Mouse (Mus musculus): ENCODE data around the gene Ankfn1. TPM values are rescaled to one million over a fixed set of nuclear protein-coding genes. Genes with fewer than 3 reads are reported as not detected.

The Ankfn1 gene
- polyA plus RNA-seq, 1 experiment from 2014 or later, result 2.1 TPM

DNA sequence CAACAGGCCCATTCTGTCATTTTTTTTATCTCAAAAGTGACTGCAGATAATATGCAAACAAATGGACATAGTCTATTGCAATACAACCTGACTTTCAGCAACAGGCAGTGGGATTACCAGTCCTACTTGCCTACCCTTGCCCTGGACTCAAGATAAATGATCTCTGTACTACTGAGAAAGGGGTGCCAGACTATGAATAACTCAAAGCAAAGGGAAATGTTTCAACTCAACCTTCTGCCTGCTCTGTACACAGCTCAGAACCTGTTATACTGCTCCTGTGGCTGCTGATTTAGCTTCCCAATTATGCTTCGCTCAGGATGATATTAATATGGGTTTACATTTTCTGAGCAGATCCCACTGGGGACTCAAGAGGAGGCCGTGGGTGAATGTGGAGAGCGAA lies 15.3 kb upstream of the Ankfn1 start:
- 79% methylated on average over 3 of the region's 3 CpGs for WGBS
- Histone ChIP-seq H3K27me3 (ENCODE audit: insufficient read depth, low read length) (no peaks in the 10 kb centered on the region), H3K4me2 (no peak overlapping the region), H3K36me3 (ENCODE audit: insufficient read depth) (no peaks in the 10 kb centered on the region), H3K27ac (ENCODE audit: low read depth) (no peak overlapping the region), H3K9me3 (ENCODE audit: low read depth, low read length) (no peaks in the 10 kb centered on the region), H3K4me3 (ENCODE audit: low read depth, low read length) (no peak overlapping the region), H3K9ac (no peak overlapping the region), H3K4me1 (ENCODE audit: insufficient read depth) (no peaks in the 10 kb centered on the region)
- ATAC-seq (ENCODE audit: insufficient read depth), result no peak
- TF ChIP-seq CTCF (IDR thresholded peaks at IDR 0.05; ENCODE audit: low read depth), result no peak
- DNase-seq, result no peak

DNA sequence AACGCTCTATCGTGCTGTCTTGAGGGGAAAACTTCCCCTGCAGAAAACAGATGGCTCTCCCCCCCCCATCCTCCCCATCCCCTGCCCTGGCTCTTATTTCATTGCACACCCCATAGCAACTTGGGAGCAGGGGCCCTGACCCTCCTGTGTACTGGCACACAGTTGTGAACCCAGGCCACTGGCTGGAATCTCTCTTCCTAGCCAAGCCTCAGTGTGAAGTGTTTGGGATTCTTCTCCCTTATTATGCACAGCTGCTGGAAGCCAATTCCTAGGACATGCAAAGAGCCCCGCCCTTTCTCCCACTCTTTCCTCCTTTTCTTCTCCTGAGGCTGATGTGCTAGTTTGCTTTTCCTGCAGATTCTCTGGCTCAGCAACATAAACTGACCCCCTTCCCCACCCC lies 1.4 kb downstream of the Ankfn1 start:
- ATAC-seq (ENCODE audit: insufficient read depth) (no peak), DNase-seq (no peak)
- Histone ChIP-seq H3K27me3 (ENCODE audit: insufficient read depth, low read length) (no peaks in the 10 kb centered on the region), H3K4me3 (ENCODE audit: low read depth, low read length) (no peak overlapping the region), H3K4me1 (ENCODE audit: insufficient read depth) (no peaks in the 10 kb centered on the region), H3K4me2 (no peak overlapping the region), H3K9me3 (ENCODE audit: low read depth, low read length) (no peaks in the 10 kb centered on the region), H3K27ac (ENCODE audit: low read depth) (no peak overlapping the region), H3K36me3 (ENCODE audit: insufficient read depth) (no peaks in the 10 kb centered on the region), H3K9ac (no peak overlapping the region)
- 77% methylated on average over 3 of the region's 3 CpGs for WGBS
- no peak for TF ChIP-seq CTCF (IDR thresholded peaks at IDR 0.05; ENCODE audit: low read depth)

- Histone ChIP-seq H3K36me3 (ENCODE audit: insufficient read depth) (no peaks in the 10 kb centered on the region), H3K27me3 (ENCODE audit: insufficient read depth, low read length) (no peaks in the 10 kb centered on the region), H3K9ac (no peak overlapping the region), H3K4me3 (ENCODE audit: low read depth, low read length) (no peak overlapping the region), H3K4me1 (ENCODE audit: insufficient read depth) (no peaks in the 10 kb centered on the region), H3K27ac (ENCODE audit: low read depth) (no peak overlapping the region), H3K4me2 (no peak overlapping the region), H3K9me3 (ENCODE audit: low read depth, low read length) (no peaks in the 10 kb centered on the region)
- WGBS, result 74% methylated on average over 3 of the region's 3 CpGs
- ATAC-seq (ENCODE audit: insufficient read depth), result no peak
- no peak for DNase-seq
- TF ChIP-seq CTCF (IDR thresholded peaks at IDR 0.05; ENCODE audit: low read depth), result no peak
These were observed 2.5 kb downstream of the Ankfn1 start for GRCm38 (mm10) chr11:89774913-89775312.

DNA sequence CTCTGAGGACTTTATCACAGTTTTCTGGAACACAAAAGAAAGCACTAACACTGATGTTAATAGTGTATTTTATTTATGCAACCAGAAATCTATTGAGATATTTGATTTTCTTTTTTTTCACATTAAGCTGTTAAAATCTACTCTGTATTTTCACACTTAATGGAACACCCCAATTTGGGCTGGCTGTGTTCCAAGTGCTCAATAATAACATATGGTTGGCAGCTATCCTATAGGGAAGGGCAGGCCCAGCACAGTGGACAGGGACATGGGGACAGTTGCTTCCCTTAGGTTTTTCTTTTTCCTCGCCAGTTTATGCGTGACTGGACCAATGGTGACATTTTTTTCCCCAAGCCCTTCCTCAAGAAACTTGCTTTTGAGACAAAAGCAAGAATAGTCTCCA lies 4.5 kb downstream of the Ankfn1 start:
- H3K27me3 ChIP-seq (ENCODE audit: insufficient read depth, low read length), result no peaks in the 10 kb centered on the region
- 72% methylated on average over 2 of the region's 2 CpGs for WGBS
- H3K4me1 ChIP-seq (ENCODE audit: insufficient read depth), result no peaks in the 10 kb centered on the region
- H3K9ac ChIP-seq, result no peak overlapping the region
- DNase-seq (no peak), ATAC-seq (ENCODE audit: insufficient read depth) (no peak)
- H3K9me3 ChIP-seq (ENCODE audit: low read depth, low read length), result no peaks in the 10 kb centered on the region
- H3K4me2 ChIP-seq, result no peak overlapping the region
- H3K27ac ChIP-seq (ENCODE audit: low read depth), result no peak overlapping the region
- no peak for TF ChIP-seq CTCF (IDR thresholded peaks at IDR 0.05; ENCODE audit: low read depth)
- no peaks in the 10 kb centered on the region for H3K36me3 ChIP-seq (ENCODE audit: insufficient read depth)
- H3K4me3 ChIP-seq (ENCODE audit: low read depth, low read length), result no peak overlapping the region

DNA sequence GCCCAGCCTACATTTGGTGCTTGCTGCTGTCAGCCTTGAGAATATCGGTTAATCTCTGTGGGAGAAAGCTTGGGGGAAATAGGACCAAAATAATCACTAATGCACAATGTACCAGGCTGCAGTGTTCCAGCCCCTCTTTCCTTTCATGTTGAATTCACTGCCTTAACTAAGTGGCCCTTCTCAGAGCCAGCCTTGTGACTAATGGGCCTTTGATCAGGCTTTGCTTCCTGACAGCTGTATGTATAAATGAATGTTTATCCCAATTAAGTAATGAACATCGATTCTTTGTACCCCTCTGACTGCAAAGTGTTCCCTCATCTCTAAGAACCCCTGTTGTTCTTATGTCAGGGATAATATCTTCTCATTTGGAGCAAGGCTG lies 11.7 kb downstream of the Ankfn1 start:
- Histone ChIP-seq H3K4me3 (ENCODE audit: low read depth, low read length) (no peak overlapping the region), H3K9ac (no peak overlapping the region), H3K27me3 (ENCODE audit: insufficient read depth, low read length) (no peaks in the 10 kb centered on the region), H3K27ac (ENCODE audit: low read depth) (no peak overlapping the region), H3K4me1 (ENCODE audit: insufficient read depth) (no peaks in the 10 kb centered on the region), H3K9me3 (ENCODE audit: low read depth, low read length) (no peaks in the 10 kb centered on the region), H3K36me3 (ENCODE audit: insufficient read depth) (no peaks in the 10 kb centered on the region), H3K4me2 (no peak overlapping the region)
- TF ChIP-seq CTCF (IDR thresholded peaks at IDR 0.05; ENCODE audit: low read depth), result no peak
- no peak for DNase-seq
- WGBS, result 76% methylated on average over 2 of the region's 2 CpGs
- no peak for ATAC-seq (ENCODE audit: insufficient read depth)

DNA sequence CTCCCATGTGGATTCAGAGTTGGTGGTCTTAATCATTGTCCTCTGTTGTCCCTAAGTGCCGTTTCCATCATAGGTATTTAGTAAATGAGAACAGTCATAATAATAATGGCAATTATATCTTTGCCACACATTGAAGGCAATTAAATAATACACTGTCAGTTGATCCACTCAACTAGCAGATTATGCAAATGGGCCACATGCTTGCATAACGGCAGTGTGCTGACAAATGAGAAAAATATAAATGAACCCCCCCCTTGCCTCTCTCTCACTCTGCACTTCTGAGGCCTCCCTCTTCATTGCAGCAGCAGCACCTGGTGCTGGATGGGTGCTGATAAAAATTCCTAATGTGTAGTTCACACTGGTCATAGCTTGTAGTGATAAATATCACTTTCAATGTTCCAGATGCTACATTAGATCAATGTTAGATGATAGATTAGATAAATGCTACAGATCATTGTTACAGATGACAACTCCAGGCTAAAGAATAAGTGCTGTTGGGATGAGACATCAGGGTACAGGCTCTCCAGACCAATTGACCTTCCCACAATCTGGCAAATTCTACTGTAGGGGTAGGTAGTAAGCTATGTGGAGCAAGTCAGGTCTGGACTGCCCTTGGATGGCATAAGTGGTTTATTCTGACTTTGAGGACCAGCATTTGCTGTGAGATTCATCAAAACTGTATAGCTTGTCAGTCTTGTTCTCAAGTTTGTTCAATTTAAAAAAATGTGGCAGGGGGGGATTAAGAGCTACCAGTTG lies 12.3 kb downstream of the Ankfn1 start:
- TF ChIP-seq CTCF (IDR thresholded peaks at IDR 0.05; ENCODE audit: low read depth), result no peak
- Histone ChIP-seq H3K9ac (no peak overlapping the region), H3K36me3 (ENCODE audit: insufficient read depth) (no peaks in the 10 kb centered on the region), H3K9me3 (ENCODE audit: low read depth, low read length) (no peaks in the 10 kb centered on the region), H3K27me3 (ENCODE audit: insufficient read depth, low read length) (no peaks in the 10 kb centered on the region), H3K27ac (ENCODE audit: low read depth) (no peak overlapping the region), H3K4me2 (no peak overlapping the region), H3K4me3 (ENCODE audit: low read depth, low read length) (no peak overlapping the region), H3K4me1 (ENCODE audit: insufficient read depth) (no peaks in the 10 kb centered on the region)
- DNase-seq (no peak), ATAC-seq (ENCODE audit: insufficient read depth) (no peak)
- 67% methylated on average over 2 of the region's 2 CpGs for WGBS

GRCm38 (mm10) chr11:89733973-89734693 lies 43.3 kb downstream of the Ankfn1 start:
- DNase-seq (no peak), ATAC-seq (ENCODE audit: insufficient read depth) (no peak)
- no peak for TF ChIP-seq CTCF (IDR thresholded peaks at IDR 0.05; ENCODE audit: low read depth)
- Histone ChIP-seq H3K4me2 (no peak overlapping the region), H3K4me3 (ENCODE audit: low read depth, low read length) (no peak overlapping the region), H3K36me3 (ENCODE audit: insufficient read depth) (no peaks in the 10 kb centered on the region), H3K4me1 (ENCODE audit: insufficient read depth) (no peaks in the 10 kb centered on the region), H3K9ac (no peak overlapping the region), H3K27me3 (ENCODE audit: insufficient read depth, low read length) (no peaks in the 10 kb centered on the region), H3K27ac (ENCODE audit: low read depth) (no peak overlapping the region), H3K9me3 (ENCODE audit: low read depth, low read length) (no peaks in the 10 kb centered on the region)
- 74% methylated on average over 10 of the region's 10 CpGs for WGBS
